Mouse (Mus musculus): ENCODE measurements around the gene Rgs14. TPM values are rescaled to one million over a fixed set of nuclear protein-coding genes. Genes with fewer than 3 reads are reported as not detected.

The Rgs14 gene
- polyA plus RNA-seq, 1 experiment = 2.8 TPM

DNA sequence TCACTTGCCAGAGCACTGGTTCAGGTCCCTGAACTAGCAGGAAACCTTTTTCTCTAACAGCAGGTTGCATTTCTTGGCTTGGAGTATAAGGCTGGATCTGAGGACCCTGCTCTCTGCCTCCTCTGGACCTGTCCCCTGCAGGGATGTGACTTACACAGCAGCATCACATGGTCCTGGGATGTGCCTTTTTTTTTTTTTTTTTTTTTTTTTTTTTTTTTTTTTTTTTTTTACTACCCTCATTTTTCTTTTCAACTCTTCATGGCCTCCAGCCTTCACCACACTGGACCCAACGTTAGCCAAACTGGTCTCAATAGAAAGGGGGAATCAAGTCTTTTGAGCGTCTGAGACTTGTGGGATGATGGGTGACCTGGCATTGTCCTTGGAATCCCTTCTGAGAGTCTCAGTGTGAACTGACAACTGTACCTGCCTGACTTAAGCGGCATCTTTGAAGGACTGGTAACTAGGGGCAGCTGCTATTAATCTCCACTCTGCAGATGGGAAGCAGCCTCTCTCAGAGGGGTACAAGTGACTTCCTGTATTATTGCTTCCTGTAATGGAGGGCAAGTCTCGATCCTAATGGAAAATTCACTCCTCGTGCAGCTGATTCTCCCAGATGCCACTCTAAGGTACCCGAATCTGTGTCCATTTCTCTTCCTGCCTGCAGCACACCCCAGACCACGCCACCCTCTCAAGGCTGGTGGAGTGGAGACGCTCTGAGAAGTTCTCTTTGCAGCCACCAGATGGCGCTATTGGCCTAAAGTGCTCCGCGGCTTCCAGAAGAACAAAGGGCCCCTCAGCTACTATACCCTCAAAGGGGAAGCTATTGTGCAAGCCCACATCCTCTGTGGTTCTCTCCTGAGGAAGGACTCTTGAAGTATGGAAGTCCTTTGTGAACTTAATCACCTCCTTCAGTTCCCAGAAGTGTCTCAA is 35.6 kb downstream of the Rgs14 start:
- DNase-seq (ENCODE audit: low read depth) = no peak

DNA sequence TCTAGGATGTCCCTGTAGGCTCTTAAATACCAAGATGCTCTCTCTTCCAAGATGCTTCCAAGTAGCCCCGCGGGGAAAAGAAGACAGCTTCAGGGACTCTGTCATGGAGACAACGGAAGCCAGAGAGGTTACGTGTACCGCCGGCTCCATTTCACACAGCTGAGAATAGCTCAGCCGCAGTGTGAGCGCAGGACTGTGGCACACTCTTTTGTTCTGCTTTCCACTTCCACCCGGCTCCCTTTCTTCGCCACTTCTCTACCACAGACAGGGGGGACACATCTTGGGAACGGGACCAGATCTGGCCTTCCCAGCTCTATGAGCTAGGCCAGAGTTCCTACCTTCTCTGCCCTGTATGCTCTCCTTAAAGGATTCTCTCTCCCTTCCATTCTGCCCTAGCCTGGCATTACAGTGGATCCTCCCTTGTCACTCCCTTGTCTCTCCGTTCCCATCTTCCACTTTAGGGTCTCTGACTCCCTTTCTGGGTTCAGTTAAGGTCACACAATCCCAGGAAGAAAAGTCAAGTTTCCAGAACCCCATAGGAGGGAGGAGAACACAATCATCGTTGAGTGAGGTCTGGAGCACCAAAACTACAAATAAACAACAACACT is 36.4 kb downstream of the Rgs14 start:
- no peak for DNase-seq (ENCODE audit: low read depth)

DNA sequence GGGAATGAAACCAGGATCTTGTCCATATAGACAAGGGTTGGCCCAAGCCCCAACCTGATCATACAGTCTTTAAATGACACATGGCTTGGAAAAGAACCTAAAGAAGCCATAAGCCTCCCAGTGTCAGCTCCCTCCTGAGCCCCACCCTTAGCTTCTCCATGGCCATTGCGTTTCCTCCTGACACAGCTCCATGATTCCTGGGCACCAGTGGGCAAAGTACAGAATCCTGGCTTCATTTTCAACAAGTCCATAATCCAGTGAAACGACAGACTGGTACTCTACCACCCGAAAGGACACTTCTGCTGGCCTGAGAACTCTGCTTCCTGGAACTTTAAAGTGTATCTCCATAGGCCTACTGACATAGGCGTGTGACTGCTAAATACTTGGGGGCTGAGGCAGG is 37.8 kb downstream of the Rgs14 start:
- DNase-seq (ENCODE audit: low read depth) = no peak

DNA sequence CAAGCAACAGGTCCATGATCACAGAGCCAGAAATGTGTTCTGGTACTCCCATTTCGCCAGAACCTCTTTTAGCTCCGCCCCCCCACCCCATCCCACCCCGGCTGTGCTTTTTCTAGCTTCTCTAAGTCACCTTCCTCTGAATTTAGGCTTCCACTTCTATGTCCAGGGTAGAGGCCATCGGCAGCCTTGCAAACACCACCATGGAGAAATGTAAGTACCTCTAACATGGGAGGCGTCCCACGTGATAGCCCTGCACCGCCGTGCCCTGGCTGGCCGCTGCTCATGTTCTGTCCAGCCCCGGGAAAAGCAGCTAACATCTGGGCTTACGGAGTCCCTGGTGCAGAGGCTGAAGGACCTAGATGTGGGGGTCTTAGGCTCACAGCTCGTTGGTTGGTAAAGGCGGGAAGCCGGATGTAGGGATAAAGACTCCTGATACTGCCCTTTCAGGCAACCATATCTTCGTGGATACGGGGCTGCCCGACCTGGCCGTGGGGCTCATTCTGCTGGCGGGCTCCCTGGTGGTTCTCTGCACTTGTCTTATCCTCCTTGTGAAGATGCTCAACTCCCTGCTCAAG is 39.1 kb downstream of the Rgs14 start:
- no peak for DNase-seq (ENCODE audit: low read depth)

DNA sequence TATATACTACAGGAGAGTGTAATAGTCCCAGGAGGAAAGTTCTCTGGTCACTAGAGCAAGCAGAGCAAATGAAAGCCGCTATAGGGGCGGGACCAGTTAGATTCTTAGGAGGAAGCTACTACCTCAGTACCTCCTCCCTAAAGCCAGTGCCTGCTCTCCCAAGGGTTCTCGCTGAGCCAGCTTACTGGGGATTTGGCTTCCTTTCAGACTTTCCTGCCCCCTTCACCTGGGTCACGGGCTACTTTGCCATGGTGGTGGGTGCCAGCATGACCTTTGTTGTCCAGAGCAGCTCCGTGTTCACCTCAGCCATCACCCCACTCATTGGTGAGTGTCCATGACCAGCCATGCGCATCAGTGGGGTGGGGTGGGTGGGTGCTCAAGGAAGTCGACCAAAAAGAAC is 42.3 kb downstream of the Rgs14 start:
- DNase-seq (ENCODE audit: low read depth) = no peak

DNA sequence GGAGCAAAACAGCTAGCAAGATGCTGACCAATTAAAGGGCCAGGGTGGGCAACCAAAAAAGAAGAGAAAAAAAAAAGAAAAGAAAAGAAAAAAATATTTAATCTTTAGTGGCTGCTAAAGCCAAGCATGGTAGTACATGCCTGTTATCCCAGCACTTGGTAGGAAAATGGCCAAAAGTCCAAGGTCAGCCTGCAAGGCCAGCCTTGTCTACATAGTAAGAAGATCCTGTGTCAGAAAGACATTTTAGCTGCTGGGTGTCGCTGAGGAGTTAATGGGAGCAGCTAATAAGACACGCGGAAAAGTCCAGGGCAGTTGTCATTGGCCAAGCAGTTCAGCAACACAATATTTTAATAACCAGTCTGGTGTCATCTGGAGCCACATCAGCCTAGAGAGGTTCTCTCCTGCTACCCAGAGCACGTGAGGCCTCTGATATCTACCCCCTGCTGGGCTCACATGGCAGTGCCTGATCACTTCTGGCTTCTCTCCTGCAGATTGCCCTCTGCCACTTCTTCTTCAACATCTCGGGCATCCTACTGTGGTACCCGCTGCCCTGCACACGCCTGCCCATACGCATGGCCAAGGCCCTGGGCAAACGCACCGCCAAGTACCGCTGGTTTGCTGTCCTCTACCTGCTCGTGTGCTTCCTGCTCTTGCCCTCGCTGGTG is 43.2 kb downstream of the Rgs14 start:
- DNase-seq (ENCODE audit: low read depth) = no peak

DNA sequence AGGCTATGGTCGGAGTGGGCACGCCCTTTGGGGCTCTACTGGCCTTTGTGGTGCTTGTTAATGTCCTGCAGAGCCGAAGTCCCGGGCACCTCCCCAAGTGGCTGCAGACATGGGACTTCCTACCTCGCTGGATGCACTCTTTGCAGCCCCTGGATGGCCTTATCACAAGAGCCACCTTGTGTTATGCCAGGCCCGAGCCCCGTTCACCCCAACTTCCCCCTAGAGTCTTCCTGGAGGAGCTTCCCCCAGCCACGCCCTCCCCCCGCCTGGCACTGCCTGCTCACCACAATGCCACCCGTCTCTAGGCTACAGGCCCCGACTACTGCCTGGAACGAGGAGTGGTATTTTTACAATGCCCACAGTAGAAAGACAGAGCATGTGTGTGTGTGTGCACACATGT is 43.8 kb downstream of the Rgs14 start:
- no peak for DNase-seq (ENCODE audit: low read depth)

DNA sequence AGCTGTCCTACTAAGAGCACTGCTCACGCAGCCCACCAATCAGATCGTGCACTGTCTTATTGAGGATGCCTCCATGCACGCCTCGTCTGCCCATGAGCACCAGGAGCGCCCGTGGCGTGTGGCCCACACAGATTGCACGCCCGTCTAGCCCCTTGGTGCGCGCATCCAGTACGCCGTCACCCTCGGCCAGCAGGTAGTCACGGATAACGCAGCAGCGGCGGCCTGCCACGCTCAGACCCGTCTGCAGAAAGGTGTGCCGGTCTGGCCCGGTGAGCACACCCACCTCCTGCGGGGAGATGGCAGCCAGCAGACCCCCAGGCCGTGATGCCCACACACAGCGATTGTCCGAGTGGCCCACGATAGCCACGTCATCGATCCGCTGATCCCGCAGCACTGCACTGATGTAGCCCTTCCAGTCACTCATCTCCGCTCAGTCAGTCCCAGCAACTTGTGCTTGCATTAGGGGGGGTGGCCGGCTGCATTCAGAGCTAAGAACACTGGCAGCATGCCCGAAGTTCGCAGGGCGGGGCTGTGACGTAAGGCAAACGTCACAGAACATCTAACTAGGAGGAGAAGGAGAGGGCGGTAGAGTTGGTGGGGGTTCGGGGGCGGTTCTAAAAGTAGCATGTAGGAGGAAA is 45.3 kb downstream of the Rgs14 start, which contains the start of gene Pfn3:
TSS of gene Pfn3 (minus strand) at position 490 of the 638 bp plus-strand sequence.
- DNase-seq (ENCODE audit: low read depth) = no peak

DNA sequence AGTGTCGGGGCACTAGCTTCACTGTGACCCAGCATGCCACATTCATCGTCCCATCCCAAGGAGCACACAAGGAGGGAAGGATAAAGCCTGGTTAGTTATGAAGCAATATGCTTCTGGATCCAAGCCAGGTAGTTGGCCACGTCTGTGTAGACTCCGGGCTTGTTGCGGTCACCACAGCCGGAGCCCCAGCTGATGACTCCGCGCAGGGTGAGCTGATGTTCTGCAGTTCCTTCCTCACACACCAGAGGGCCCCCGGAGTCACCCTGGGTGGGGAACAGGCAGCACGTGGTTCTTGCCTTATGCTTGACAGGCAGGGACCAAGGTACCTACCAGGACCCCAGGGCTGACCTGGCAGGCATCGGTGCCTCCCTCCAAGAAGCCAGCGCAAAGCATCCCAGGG is 48.5 kb downstream of the Rgs14 start:
- DNase-seq (ENCODE audit: low read depth) = no peak

DNA sequence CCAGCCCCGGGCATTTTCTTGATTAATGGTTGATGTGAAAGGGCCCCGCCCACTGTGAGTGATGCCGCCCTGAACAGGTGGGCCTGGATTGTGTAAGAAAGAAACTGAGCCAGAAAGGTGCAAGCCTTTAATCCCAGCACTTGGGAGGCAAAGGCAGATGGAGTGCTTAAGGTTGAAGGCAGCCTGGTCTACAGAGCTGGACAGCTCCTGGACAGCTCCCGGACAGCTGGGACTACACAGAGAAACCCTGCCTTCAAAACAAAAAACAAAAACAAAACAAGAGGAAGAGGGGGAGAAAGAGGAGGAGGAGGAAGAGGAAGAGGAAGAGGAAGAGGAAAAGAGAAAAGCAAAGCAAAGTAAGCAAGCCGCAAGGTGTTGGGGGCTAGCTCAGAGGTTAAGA is 49.6 kb downstream of the Rgs14 start:
- DNase-seq (ENCODE audit: low read depth) = no peak

DNA sequence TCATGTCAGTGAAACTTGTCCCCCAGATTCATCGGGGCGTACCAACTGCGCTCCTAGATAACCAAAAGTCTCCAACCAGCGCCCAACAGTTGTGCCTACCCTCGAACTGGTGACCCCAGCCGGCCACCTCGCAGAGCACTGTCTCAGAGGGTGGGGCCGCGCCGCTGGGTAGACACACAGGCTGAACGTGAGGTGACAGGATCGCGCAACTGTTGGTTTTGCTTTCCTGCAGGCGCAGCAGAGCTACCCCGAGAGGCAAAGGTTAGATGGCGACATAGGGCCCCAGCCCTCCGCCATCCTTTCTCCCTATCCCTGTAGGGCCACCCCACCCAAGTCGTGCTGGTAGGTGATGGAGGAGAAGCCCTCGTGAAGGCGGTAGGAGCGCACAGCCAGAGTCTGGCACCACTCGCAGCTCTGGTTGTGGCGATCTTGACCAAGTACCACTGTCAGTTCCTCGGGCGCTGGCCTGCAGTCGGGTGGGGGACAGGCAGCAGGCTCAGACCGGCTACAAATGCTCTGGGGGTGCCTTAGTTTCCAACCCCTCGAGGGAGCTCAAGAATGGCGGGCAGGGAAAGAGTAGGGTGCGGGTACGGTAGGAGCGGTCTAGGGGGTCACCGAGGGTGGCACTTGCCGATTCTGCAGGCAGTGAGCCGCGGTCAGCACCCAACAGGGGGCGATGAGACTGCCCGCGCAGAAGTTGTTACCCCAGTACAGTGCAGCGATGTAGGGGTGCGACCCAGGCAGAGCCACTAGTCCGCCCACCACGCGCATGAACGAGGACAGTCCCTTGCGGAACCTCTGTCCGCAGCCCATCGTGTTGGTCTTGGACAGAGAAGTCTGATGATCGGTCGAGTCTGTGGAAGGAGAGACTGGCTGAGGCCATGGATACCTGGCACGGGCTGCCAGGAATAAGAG is 50.7 kb downstream of the Rgs14 start:
- DNase-seq (ENCODE audit: low read depth) = no peak

DNA sequence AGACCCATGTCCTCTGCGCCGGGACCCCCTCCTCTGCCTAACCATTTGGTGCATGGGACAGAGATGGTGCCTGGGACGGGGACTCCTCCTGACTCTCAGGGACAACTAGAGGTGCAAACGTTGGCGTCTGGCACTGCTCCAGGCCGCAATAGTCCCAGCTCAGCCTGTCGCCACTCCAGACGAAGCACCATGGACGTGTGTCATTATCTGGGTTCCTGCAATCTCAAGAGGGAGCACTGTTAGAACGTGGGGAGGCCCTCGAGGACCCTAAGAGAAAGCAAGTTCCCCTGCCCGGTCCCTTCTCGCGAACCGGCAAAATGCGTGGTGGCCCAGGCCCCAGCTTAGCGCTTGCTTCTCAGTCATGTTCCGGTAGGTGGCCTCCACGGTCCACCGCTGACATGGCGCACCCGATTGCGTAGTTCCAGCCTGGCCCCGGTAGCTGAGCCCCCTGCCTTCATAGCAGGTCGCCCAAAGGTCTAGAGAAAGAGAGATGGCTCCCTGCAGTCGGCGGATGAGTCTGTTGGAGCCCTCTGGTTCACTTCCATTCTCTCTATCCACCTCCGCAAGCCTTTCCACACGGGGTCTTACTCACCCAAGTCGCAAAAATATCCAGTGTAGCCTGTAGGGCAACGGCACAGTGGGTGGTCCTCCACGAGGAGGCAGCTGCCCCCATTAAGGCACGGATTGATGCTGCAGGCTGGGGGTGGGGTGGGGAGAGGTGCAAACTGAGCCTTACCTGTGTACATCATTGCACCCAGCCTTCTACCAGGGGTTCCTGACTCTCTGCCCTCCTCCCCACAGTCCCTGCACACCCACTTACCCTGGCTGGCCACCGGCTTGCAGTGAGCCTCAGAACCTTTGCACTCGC is 51.6 kb downstream of the Rgs14 start:
- no peak for DNase-seq (ENCODE audit: low read depth)

DNA sequence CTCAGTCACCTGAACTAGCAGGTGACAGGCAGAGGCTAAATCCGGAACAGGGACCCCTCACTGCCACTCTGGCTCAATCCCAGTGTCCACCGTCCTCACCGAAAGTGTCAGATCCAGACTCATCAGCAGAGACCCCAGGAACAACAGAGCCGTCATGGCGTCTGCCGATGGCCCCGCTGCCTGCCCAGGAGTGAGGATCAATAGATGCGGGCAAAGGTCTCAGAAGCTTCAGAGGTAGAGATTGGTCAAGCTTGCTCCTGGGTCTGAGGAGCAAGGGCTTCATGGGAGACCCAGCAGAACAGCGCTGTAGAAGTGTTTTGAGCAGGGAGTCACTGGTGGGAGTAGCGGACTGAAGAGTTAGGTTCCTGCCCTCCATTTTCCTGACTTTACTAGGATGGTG is 57.1 kb downstream of the Rgs14 start, which contains the start of gene F12:
TSS of gene F12 (minus strand) at position 181 of the 400 bp plus-strand sequence.
- no peak for DNase-seq (ENCODE audit: low read depth)

DNA sequence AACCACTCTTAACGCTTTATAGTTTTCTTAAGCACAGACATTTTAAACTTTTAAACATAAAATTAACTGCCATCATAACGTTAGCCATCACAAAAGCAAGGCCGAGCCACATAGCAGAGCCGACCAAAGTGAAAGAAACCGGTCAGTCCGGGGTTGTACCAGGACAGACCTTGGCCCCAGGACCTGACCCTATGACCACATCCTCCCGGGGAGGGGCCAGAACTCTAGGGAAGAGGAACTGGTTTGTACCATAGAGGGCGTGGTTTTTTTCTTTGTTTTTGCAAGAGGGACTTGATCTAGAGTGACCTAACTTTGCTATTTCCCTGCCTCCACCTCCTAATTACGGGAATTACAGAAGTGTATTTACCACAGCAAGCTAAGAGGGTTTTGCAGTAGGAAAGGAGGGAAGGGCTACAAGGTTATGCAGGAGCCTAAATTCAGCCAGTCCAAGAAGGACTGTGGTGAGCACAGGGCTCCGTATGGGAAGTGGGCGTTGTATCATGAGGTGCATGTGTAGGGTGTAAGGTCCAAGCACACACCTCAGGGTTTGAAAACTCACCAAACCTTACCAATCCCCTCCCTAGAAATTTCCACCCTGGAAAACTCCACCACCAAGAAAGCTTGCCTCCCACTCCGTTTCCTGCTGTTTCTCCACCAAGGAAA is 59.8 kb downstream of the Rgs14 start:
- no peak for DNase-seq (ENCODE audit: low read depth)

DNA sequence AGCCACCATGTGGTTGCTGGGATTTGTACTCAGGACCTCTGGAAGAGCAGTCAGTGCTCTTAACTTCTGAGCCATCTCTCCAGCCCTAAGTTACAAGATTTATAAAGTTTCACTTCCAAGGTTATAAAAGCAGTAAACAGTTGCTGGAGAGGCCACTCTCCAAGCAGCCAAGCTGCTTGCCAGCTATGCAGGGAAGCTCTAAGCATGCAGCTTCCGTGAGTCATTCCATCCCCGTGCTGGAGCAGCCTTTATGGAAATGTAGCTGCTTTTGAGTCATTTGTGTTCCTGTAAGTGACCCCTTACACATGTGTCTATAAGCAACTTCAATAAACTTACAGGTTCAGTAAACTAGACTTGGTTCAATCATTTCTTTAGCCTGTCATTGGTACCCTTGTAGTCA is 61.0 kb downstream of the Rgs14 start:
- no peak for DNase-seq (ENCODE audit: low read depth)

DNA sequence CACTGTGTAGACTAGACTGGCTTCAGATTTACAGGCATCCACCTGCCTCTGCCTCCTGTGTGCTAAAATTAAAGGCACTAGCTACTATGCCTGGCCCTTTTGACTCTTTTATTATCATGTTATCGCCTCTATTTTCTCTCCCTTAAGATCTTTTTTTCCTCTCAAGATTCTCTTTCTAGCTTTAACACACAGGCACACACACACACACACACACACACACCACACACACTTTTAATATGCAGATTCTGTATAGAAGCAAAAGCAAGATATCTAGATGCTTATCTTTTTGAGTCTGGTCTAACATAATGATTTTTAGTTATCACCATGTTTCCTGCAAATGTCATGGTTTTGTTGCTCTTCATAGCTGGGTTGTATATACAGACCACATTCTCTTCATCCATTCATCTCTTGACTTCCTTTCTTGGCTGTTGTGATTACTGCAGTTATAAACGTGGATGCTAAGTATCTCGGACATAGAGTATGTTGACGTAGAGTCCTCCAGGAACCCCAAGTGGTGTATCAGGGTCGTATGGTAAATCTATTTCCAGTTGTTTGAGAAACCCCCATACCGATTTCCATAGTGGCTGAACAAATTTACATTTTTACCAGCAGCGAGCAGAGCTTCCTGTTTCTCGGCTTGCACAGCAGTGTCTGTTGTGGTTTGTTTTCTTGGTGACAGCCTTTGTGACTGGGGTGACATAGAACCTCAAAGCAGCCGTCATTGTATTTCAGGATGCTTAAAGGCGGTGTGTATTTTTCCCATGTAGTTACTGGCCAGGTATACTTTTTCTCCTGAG is 62.6 kb downstream of the Rgs14 start:
- no peak for DNase-seq (ENCODE audit: low read depth)
